ENCODE assay signal across 14 mouse cellular contexts in genomic region chr15:27178084-27178935, GRCm38 (mm10).
DNase-seq lines count a peak whose midpoint lies in the region; ATAC-seq and TF ChIP-seq lines count a peak whose summit lies in the region.
"Had no signal": no experiment of that assay in that cellular context is flagged by ENCODE, and none has a peak within 500 bp of the region (broad histone marks: within the 10 kb centered on the region; RNA-seq: fewer than 3 reads in every experiment).

No protein-coding gene starts in this region.

- 17% methylated on average over 13 of the region's 13 CpGs for WGBS in forebrain, embryonic 16.5 days
- 51% methylated on average over 13 of the region's 13 CpGs for WGBS in midbrain, embryonic 15.5 days

- H3K36me3 ChIP-seq in forebrain, embryonic 16.5 days (ENCODE audit: control insufficient read depth, insufficient read depth) = no peaks in the 10 kb centered on the region
- no peaks in the 10 kb centered on the region for H3K36me3 ChIP-seq in midbrain, embryonic 15.5 days (replicated peaks)
- H3K36me3 ChIP-seq: limb, embryonic 12.5 days; lung, embryonic 15.5 days had no signal

- no peak for TF ChIP-seq POLR2A in brain, embryonic 14.5 days (IDR thresholded peaks at IDR 0.05; ENCODE audit: borderline replicate concordance, extremely low read depth, insufficient read depth, insufficient read length, poor library complexity, severe bottlenecking)

- no peak overlapping the region for H3K4me3 ChIP-seq in forebrain, embryonic 16.5 days (replicated peaks; ENCODE audit: low read length)
- H3K4me3 ChIP-seq in midbrain, embryonic 15.5 days = no peak overlapping the region
- H3K4me3 ChIP-seq: layer of hippocampus, adult 2 months; limb, embryonic 12.5 days; lung, embryonic 15.5 days; myocyte had no signal

- no peaks in the 10 kb centered on the region for H3K27me3 ChIP-seq in forebrain, embryonic 16.5 days (replicated peaks; ENCODE audit: control insufficient read depth, insufficient read depth, low read length)
- H3K27me3 ChIP-seq in midbrain, embryonic 15.5 days (replicated peaks) = no peaks in the 10 kb centered on the region
- H3K27me3 ChIP-seq: limb, embryonic 12.5 days; lung, embryonic 15.5 days had no signal

- ATAC-seq in forebrain, embryonic 16.5 days = no peak
- peak; percentile 52; the same call in 1 of the 2 replicates for ATAC-seq in midbrain, embryonic 15.5 days (replicated peaks)
- ATAC-seq in monocyte, adult 5-6 weeks (replicated peaks; ENCODE audit: insufficient number of reproducible peaks, low FRiP score, low TSS enrichment, poor library complexity, severe bottlenecking) = no peak

- no peak overlapping the region for H3K9ac ChIP-seq in forebrain, embryonic 16.5 days (replicated peaks; ENCODE audit: low read depth, low read length)
- H3K9ac ChIP-seq in midbrain, embryonic 15.5 days = no peak overlapping the region
- H3K9ac ChIP-seq: limb, embryonic 12.5 days; lung, embryonic 15.5 days had no signal

- H3K27ac ChIP-seq in forebrain, embryonic 16.5 days (ENCODE audit: low read length) = no peak overlapping the region
- H3K27ac ChIP-seq in midbrain, embryonic 15.5 days = no peak overlapping the region
- H3K27ac ChIP-seq: layer of hippocampus, adult 2 months; limb, embryonic 12.5 days; lung, embryonic 15.5 days had no signal

- TF ChIP-seq CTCF in brain, embryonic 14.5 days (IDR thresholded peaks at IDR 0.05; ENCODE audit: borderline replicate concordance, extremely low read depth, insufficient read depth, insufficient read length) = no peak

- 0 out of 2 replicates have a peak, but pooled peaks cover 4% of the 10 kb centered on the region for H3K4me1 ChIP-seq in forebrain, embryonic 16.5 days (replicated peaks; ENCODE audit: control insufficient read depth, insufficient read depth, low read length)
- no peaks in the 10 kb centered on the region for H3K4me1 ChIP-seq in midbrain, embryonic 15.5 days
- H3K4me1 ChIP-seq: lung, embryonic 15.5 days had no signal

- H3K9me3 ChIP-seq in forebrain, embryonic 16.5 days (ENCODE audit: control insufficient read depth, low read length) = no peaks in the 10 kb centered on the region
- H3K9me3 ChIP-seq in midbrain, embryonic 15.5 days = no peaks in the 10 kb centered on the region
- H3K9me3 ChIP-seq: lung, embryonic 15.5 days had no signal

- H3K4me2 ChIP-seq in forebrain, embryonic 16.5 days (ENCODE audit: low read length) = peak overlapping the region; percentile 35
- no peak overlapping the region for H3K4me2 ChIP-seq in midbrain, embryonic 15.5 days
- H3K4me2 ChIP-seq: limb, embryonic 12.5 days; lung, embryonic 15.5 days had no signal

- DNase-seq in embryo, embryonic 11 days = peak; percentile 35
- DNase-seq in embryo, embryonic 10 days (ENCODE audit: low spot score) = no peak
- peak; percentile 62 for DNase-seq in brain, embryonic 14.5 days (ENCODE audit: low read depth)
- no peak for DNase-seq in natural killer cell, adult 2 months (ENCODE audit: low spot score in 2 of 2)
- DNase-seq in adrenal gland, adult 18-20 months (ENCODE audit: low spot score in 2 of 2) = no peak
- DNase-seq: cerebellum, postnatal 36 days; right cerebral cortex, postnatal 25 days had no signal

Comparison
In these comparisons a context has a peak if more than half of its experiments do, and no peak if none do; other contexts are left out.
1. DNase-seq: peak in embryo, embryonic 11 days (single experiment) and brain, embryonic 14.5 days (single experiment); none in embryo, embryonic 10 days (single experiment), natural killer cell, adult 2 months (0 of 2) and adrenal gland, adult 18-20 months (0 of 2).